Mouse (Mus musculus): Measurements from ENCODE around the gene Luc7l2.

- no peak for TF ChIP-seq CTCF (IDR thresholded peaks at IDR 0.05; ENCODE audit: borderline replicate concordance, insufficient read depth, low read depth, low read length)
- no peak for TF ChIP-seq POLR2A (IDR thresholded peaks at IDR 0.05; ENCODE audit: borderline replicate concordance, insufficient read depth, low read length)
Observed at GRCm38 (mm10) chr6:38515201-38515600, 35.9 kb upstream of the Luc7l2 start.
